Mouse (Mus musculus) forebrain, embryonic 15.5 days (tissue): ENCODE data around the gene Crispld2. TPM values are rescaled to one million over a fixed set of nuclear protein-coding genes. Genes with fewer than 3 reads are reported as not detected.

ENCODE experiments used
- polyA plus RNA-seq: library from polyadenylated mRNA; unstranded; fragments of >200 nt; fragmentation: Nextera tagmentation; extraction: Ambion mirVana; gene quantifications from 2 replicates; pipeline ENCODE4 v1.2.1, GENCODE M21; 2015

The Crispld2 gene
- polyA plus RNA-seq, 1 experiment from 2014 or later: 1.2 TPM

Other genes starting within 250 kb of the Crispld2 start
- 14.5 and 14.9 TPM in 2 replicates for gene Tldc1, start 214.0 kb upstream of the Crispld2 start, polyA plus RNA-seq
- gene Cotl1, start 151.9 kb upstream of the Crispld2 start, polyA plus RNA-seq: 127 and 138 TPM in 2 replicates
- 15.3 and 15.4 TPM in 2 replicates for gene Klhl36, start 130.2 kb upstream of the Crispld2 start, polyA plus RNA-seq
- gene Usp10, start 82.1 kb upstream of the Crispld2 start, polyA plus RNA-seq: 143 and 149 TPM in 2 replicates
- not detected in 2 replicates for gene Gm20388, start 81.6 kb upstream of the Crispld2 start, polyA plus RNA-seq
- 30.9 and 34.5 TPM in 2 replicates for gene Zdhhc7, start 109.0 kb downstream of the Crispld2 start, polyA plus RNA-seq
- 23.1 and 30.0 TPM in 2 replicates for gene 6430548M08Rik, start 121.7 kb downstream of the Crispld2 start, polyA plus RNA-seq
- 0.88 and 1.2 TPM in 2 replicates for gene Fam92b, start 185.0 kb downstream of the Crispld2 start, polyA plus RNA-seq
- gene Gse1, start 236.0 kb downstream of the Crispld2 start, polyA plus RNA-seq: 31.3 and 32.7 TPM in 2 replicates